Mouse (Mus musculus) lung, postnatal 0 days (tissue): Measurements from ENCODE around the gene Prkch. TPM values are rescaled to one million over a fixed set of nuclear protein-coding genes. Genes with fewer than 3 reads are reported as not detected.

Experiments used
- ATAC-seq: fragments of 200-750 bp; cut with Nextera tagmentation; 2 replicates; pipeline ENCODE4 v1.8.0; 2017; ENCODE audit warnings: moderate library complexity
- DNase-seq: peaks from one replicate; pipeline ENCODE4 v3.0.0-alpha.2; 2016; ENCODE audit warnings: low spot score
- H3K27ac ChIP-seq: fragments of 300-500 bp; sonication (generic); 2 replicates; pipeline ENCODE4 v1.5.1; 2014; ENCODE audit warnings: antibody characterized with exemption, mild to moderate bottlenecking, low read length, mixed read lengths
- H3K27me3 ChIP-seq: fragments of 300-500 bp; sonication (generic); replicated peaks from 2 replicates; pipeline ENCODE4 v1.6.1; 2014; ENCODE audit warnings: low read length, mixed read lengths; ENCODE audit not compliant: insufficient read depth
- H3K36me3 ChIP-seq: fragments of 300-500 bp; sonication (generic); 2 replicates; pipeline ENCODE4 v1.6.1; 2014; ENCODE audit warnings: low read length, mixed read lengths; ENCODE audit not compliant: insufficient read depth
- H3K4me1 ChIP-seq: fragments of 300-500 bp; sonication (generic); 2 replicates; pipeline ENCODE4 v1.6.1; 2014; ENCODE audit warnings: antibody characterized with exemption, low read depth, low read length, mixed read lengths; ENCODE audit not compliant: insufficient read depth
- H3K4me2 ChIP-seq: fragments of 300-500 bp; sonication (generic); replicated peaks from 2 replicates; pipeline ENCODE4 v1.6.1; 2014; ENCODE audit warnings: low read depth, mild to moderate bottlenecking, low read length, moderate library complexity, mixed read lengths
- H3K4me3 ChIP-seq: fragments of 300-500 bp; sonication (generic); 2 replicates; pipeline ENCODE4 v1.5.1; 2014; ENCODE audit warnings: low read depth, low read length
- H3K9ac ChIP-seq: fragments of 300-500 bp; sonication (generic); replicated peaks from 2 replicates; pipeline ENCODE4 v1.6.1; 2014; ENCODE audit warnings: low read depth, mild to moderate bottlenecking
- H3K9me3 ChIP-seq: fragments of 300-500 bp; sonication (generic); 2 replicates; pipeline ENCODE4 v1.6.1; 2016; ENCODE audit warnings: low read length, mixed read lengths
- CTCF ChIP-seq: IDR thresholded peaks from 2 replicates; pipeline ENCODE4 v1.5.1; 2016; ENCODE audit warnings: antibody characterized with exemption, mild to moderate bottlenecking
- EP300 ChIP-seq: IDR thresholded peaks from 2 replicates; pipeline ENCODE4 v1.6.1; 2016; ENCODE audit warnings: antibody characterized with exemption, mild to moderate bottlenecking, control low read depth
- WGBS: fragments of 180-500 bp; shearing (Covaris S2); extraction: QIAGEN DNeasy Blood & Tissue Kit; methylation state at CpG from one replicate; pipeline ENCODE4 v1.1.7; 2014; 5-methylcytosine and 5-hydroxymethylcytosine counted together
- polyA plus RNA-seq: library from polyadenylated mRNA; unstranded; fragments of >200 nt; fragmentation: Nextera tagmentation; extraction: Ambion mirVana; gene quantifications from 2 replicates; pipeline ENCODE4 v1.2.1, GENCODE M21; 2015

Prkch gene
- polyA plus RNA-seq, 1 experiment from 2014 or later: 20.0 TPM

DNA sequence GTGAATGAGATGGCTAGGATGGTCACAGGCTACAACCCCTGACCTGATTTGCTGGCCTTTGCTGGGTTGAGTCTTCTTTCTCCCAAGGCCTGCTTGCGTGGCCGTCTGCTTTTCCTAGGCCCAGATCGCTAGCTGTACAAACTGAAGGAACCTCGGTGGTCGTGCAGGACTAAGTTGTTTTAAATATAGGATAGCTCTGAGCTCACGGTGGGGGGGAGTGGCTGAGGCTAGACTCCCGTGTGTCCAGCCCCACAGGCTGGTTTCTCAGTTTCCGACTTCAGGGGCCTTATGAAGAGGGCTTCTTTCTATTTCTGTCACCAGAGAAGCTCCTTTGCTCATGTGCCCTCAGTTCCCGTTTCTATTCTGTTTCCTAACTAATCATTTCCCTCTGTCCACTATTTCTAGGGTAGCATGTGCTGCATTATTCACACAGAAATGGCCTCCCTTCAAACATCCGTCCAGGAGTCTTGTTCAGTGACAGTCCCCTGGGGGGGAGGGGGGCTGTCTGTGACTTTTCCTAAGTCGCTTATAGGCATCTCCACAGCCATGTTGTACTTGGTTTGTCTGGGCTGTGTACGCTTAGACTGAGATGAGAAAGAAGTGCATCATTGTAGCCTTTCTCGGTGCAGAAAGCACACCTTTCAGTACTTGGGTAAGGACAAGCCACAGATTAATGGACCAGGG is 22.9 kb downstream of the Prkch start:
- no peak for DNase-seq

DNA sequence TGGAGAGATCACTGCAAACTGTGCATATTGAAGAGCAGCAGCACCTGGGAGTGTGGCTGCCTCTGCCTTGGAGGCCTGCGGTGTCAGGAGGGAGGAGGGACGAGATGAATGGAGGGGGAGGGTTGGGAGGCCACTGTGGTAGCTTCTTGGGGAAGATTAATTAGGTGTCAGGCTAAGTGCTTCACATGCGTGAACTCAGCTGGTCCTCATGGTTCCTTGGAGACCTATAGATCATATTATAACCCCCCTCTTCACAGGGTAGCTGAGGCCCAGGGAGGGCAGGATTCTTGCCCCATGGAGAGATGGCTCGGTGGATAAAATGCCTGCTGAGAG is 23.4 kb downstream of the Prkch start:
- H3K27me3 ChIP-seq: no peaks in the 10 kb centered on the region
- H3K4me3 ChIP-seq: no peak overlapping the region
- no peaks in the 10 kb centered on the region; the same call in 1 of the 2 replicates for H3K4me1 ChIP-seq
- no peaks in the 10 kb centered on the region for H3K9me3 ChIP-seq
- no peak overlapping the region for H3K9ac ChIP-seq
- H3K27ac ChIP-seq: no peak overlapping the region
- no peaks in the 10 kb centered on the region for H3K36me3 ChIP-seq
- DNase-seq: no peak
- ATAC-seq: no peak
- no peak overlapping the region for H3K4me2 ChIP-seq
- TF ChIP-seq EP300: no peak
- 19% methylated on average over 4 of the region's 4 CpGs for WGBS

More for the DNA sequence above, 22.9 kb downstream of the Prkch start:
- Histone ChIP-seq H3K27me3 (no peaks in the 10 kb centered on the region), H3K4me3 (no peak overlapping the region), H3K4me2 (no peak overlapping the region), H3K36me3 (no peaks in the 10 kb centered on the region), H3K4me1 (no peaks in the 10 kb centered on the region; the same call in 1 of the 2 replicates), H3K27ac (no peak overlapping the region), H3K9me3 (no peaks in the 10 kb centered on the region), H3K9ac (no peak overlapping the region)
- ATAC-seq: no peak
- WGBS: 44% methylated on average over 13 of the region's 13 CpGs
- no peak for TF ChIP-seq CTCF
- no peak for TF ChIP-seq EP300

DNA sequence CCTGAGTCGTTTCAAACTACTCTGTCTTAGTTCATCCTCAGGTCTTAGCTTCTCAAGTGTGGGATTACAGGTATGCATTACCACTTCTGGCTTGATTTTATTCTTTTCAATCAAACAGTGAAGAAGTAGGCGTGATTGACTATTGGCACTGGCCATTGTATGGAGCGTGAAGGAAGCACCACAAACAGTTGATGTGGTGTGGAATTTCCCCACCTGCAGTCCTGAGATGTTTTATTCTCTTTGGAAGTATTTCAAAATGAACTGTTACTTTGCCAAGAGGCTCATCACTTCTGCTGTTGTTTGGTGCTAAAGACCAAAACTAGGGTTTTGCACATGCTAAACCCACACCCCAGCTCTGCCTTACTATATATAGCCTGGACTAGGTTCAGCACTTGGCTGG is 24.7 kb downstream of the Prkch start:
- no peak overlapping the region for H3K4me3 ChIP-seq
- H3K27ac ChIP-seq: no peak overlapping the region
- no peaks in the 10 kb centered on the region; the same call in 1 of the 2 replicates for H3K4me1 ChIP-seq
- H3K9ac ChIP-seq: no peak overlapping the region
- 71% methylated on average over 3 of the region's 3 CpGs for WGBS
- no peaks in the 10 kb centered on the region for H3K9me3 ChIP-seq
- no peak overlapping the region for H3K4me2 ChIP-seq
- H3K27me3 ChIP-seq: no peaks in the 10 kb centered on the region
- no peak for ATAC-seq
- DNase-seq: no peak
- no peak for TF ChIP-seq EP300
- no peak for TF ChIP-seq CTCF
- no peaks in the 10 kb centered on the region for H3K36me3 ChIP-seq

DNA sequence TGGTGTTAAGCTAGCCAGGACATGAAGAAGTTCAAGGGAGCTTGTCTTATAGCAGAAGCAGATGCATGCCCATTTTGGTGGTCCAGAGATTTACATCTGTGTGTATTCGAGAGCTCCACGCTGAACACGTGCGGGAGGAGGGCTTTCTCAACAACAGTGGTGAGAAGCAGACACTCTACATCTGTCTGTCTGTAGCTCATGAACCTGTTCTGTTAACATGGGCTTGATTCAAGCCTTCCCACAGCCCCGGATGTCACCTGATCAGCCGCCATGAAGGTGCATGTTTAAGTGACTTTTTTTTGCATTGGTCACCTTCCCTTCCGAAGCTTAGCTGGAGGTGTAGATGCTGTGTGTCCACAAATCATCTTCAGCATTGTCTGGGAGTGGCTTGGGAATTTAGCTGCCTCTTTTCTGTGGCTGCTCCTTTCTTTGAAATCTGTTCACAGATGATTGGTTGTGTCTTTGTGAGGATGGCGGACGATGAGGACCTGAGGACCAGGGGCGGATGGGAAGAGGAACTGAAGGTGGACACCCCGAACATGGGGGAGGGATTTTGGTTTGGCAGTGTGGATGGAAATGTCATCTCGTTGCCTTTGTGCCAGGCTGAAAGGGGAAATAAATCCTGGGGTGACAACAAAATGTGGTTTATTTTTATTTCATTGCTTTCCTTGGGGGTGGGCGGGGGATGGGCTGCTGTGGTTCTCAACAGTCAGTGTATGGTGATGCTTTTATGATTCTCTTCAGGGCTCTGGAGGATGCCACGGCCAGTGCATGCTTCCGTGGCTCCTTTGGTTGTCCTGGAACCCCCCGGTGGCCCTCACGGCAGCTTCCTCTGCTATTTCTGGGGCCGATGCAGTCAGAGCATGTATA is 25.3 kb downstream of the Prkch start:
- DNase-seq (no peak), ATAC-seq (no peak)
- Histone ChIP-seq H3K4me3 (no peak overlapping the region), H3K9me3 (no peaks in the 10 kb centered on the region), H3K4me2 (no peak overlapping the region), H3K36me3 (no peaks in the 10 kb centered on the region), H3K9ac (no peak overlapping the region), H3K27me3 (no peaks in the 10 kb centered on the region), H3K4me1 (no peaks in the 10 kb centered on the region; the same call in 1 of the 2 replicates), H3K27ac (no peak overlapping the region)
- WGBS: 61% methylated on average over 18 of the region's 18 CpGs
- TF ChIP-seq CTCF (no peak), EP300 (no peak)

DNA sequence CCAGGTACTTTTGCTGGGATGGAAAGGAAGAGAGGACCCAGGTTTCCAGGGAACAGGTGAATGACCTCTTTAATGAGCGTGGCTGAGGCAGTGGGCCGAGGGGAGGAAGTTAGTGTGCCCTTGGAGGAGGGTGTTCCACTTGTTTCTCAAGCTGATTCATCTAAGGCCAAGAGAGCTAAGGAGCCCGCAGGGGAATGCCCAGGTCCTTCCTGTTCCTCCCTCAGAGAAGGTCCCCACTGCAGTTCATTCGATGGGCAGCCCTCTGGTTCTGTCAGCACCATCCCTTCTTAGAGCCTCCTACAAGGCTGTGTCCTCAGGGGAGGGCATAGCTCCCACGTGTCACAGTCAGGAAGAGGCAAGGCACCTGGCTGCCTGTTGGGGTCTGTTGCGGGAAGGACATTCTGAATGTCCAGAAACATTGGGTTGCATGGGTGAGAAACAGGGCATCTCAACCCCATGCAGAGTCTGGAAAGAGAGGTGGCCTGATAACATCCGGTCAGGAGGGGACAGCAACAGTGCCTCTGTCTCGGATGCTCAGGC is 26.3 kb downstream of the Prkch start:
- Histone ChIP-seq H3K9ac (no peak overlapping the region), H3K27me3 (no peaks in the 10 kb centered on the region), H3K4me2 (no peak overlapping the region), H3K36me3 (no peaks in the 10 kb centered on the region), H3K27ac (no peak overlapping the region), H3K9me3 (no peaks in the 10 kb centered on the region), H3K4me3 (no peak overlapping the region), H3K4me1 (no peaks in the 10 kb centered on the region; the same call in 1 of the 2 replicates)
- TF ChIP-seq EP300: no peak
- no peak for TF ChIP-seq CTCF
- DNase-seq: no peak
- no peak for ATAC-seq
- WGBS: 41% methylated on average over 8 of the region's 8 CpGs

DNA sequence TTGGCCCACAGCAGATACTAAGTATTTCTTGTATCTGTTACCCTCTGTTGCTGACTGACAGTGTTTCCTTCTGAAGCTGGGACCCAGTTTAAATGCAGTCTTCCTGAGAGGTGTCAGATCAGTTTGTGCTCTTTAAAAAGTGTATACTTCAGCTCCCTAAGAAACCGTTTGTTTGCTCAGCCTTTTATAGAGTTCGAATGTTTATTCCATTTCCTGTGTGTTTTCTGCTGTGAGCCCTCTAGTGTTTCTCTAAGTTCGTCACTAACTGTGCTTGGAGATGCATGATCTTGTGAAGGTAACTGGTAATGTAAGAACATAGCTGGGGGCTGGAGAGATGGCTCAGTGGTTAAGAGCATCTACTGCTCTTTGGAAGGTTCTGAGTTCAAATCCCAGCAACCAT is 27.1 kb downstream of the Prkch start:
- no peaks in the 10 kb centered on the region; the same call in 1 of the 2 replicates for H3K4me1 ChIP-seq
- WGBS: 40% methylated on average over 3 of the region's 3 CpGs
- H3K4me2 ChIP-seq: no peak overlapping the region
- H3K27me3 ChIP-seq: no peaks in the 10 kb centered on the region
- H3K9me3 ChIP-seq: no peaks in the 10 kb centered on the region
- no peak for TF ChIP-seq CTCF
- no peak for TF ChIP-seq EP300
- no peak overlapping the region for H3K9ac ChIP-seq
- no peak overlapping the region for H3K4me3 ChIP-seq
- DNase-seq (no peak), ATAC-seq (no peak)
- H3K27ac ChIP-seq: no peak overlapping the region
- H3K36me3 ChIP-seq: no peaks in the 10 kb centered on the region
